Mouse (Mus musculus) heart, postnatal 25 days (tissue): ENCODE results near the gene Spata2l. TPM values are rescaled to one million over a fixed set of nuclear protein-coding genes. Genes with fewer than 3 reads are reported as not detected.
"Not testable (repeated sequence)": the region's sequence is repeated elsewhere in the genome, so short reads cannot be mapped to it uniquely, and the experiment has no call there.

Source experiments
- DNase-seq: peaks from one replicate; pipeline ENCODE4 v3.0.0; 2022; ENCODE audit warnings: low spot score
- intact Hi-C: fragments of 180-260 bp; cut with DNase I; formaldehyde crosslinking; loops from one replicate; pipeline ENCODE4 v1.15.1; 2025
- total RNA-seq, 2 experiments: library from RNA; stranded (reverse); gene quantifications; 2 replicates each; pipeline ENCODE4 v1.2.3; 2021

The Spata2l gene
- total RNA-seq, 2 experiments from 2014 or later, result 5.9 to 6.8 TPM

DNA sequence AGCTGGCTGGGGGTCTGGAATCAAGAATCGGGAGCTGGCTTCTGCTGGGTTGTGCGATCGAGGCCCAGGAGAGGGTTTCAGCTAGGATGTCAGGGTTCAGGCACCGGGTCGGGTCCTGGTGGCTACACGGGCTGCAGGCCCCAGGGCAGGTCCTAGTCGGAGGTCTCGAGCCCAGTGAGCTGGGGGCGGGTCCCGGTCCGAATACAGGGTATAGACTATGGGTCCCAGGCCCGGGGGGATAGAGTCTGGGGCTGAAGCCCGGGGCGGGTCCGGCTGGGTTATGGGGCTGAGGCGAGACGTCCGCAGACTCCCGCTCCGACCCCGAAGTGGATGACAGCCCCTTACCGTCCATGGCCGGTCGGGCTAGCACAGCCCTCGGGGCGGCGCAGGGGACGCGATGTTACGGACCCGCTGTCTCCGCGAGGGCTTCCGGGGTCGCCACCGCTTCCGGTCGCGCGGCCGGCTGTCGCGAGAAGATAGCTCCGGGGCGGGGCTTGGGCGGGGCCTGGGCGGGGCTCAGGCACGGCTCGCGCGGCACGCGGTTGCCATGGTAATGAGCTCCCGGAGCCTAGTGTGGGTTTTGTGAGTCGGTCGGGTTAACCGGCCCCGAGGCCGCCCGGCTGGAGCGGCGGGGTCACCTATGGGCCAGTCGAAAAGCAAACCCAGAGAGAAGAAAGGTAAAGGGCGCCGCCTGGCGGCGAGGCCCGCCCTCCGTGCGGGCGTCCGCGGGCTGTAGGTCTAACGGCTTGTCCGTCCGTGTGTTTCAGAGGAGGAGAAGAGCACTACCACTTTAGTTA, 23.5 kb downstream of the Spata2l start, which contains the start of the genes Chmp1a and Spata33:
Gene Chmp1a (minus strand): TSS at position 443 of the 797 bp plus-strand sequence.
Gene Spata33 (plus strand): TSS at position 512 of the 797 bp plus-strand sequence.
- DNase-seq, result peak; percentile 73
- intact Hi-C loops, result loop anchor here (5.0 kb wide), 1 partner anchor 40 kb away; the partner anchor contains the start of genes Vps9d1 and Zfp276

DNA sequence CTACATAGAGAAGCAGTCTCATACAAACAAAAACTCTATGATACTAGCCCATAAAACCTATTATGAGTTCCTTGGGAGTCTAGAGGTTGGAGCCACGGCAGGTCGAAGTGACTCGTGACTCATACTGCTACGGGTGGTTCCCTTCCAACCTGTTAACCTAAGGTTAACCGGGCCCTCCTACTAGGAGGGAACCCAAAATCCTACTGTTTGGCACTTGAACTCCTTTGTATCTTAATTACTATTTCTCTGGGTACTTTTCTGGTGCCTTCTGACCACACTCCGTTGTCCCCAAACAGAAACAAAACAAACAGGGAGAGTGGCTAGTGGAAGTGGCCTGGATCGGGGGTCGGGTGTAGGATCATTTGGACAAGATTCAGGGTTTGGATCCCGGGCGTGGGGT, 24.2 kb downstream of the Spata2l start:
- DNase-seq, result no peak
- intact Hi-C loops, result loop anchor here (5.0 kb wide), 1 partner anchor 40 kb away; the partner anchor contains the start of genes Vps9d1 and Zfp276

DNA sequence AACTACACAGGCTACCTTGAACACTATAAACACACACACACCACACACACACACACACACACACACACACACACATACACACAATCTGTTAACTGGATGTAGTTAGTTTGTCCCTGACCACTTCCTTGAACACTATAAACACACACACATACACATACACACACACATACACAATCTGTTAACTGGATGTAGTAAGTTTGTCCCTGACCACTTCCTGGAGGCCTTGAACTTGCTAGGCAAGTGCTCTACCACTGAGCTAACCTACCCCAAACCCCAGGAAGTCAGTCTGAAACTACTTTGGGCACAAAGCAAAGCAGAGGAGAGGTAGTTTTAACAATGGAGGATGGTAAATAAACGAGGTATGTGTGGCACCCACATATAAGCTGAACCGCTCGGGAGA, 32.5 kb downstream of the Spata2l start:
- no peak for DNase-seq
- intact Hi-C loops, result loop anchor here (10.0 kb wide), 2 partner anchors 299 to 369 kb away; no protein-coding TSS in a partner anchor

DNA sequence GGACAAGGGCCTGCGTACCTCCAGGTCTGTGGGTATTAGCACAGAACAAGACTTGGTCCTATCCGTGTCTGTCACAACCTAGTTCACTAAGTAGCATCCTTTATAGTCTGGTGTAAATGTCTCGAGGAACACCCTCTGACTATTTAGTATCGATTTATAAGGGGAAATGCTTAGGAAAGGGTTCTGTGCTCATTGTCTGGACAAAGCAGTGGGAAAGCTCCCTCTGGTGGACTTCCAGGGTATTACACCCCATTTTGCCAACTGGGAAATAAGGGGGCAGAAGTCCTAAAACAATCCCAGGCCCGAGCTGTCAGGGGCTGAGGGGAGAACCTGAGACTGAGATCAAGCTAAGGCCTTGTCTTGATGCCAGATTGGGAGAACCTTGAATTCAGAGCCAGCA, 33.7 kb downstream of the Spata2l start:
- intact Hi-C loops, result loop anchor here (1.0 to 10.0 kb wide), 3 partner anchors 96 to 367 kb away; no protein-coding TSS in a partner anchor

DNA sequence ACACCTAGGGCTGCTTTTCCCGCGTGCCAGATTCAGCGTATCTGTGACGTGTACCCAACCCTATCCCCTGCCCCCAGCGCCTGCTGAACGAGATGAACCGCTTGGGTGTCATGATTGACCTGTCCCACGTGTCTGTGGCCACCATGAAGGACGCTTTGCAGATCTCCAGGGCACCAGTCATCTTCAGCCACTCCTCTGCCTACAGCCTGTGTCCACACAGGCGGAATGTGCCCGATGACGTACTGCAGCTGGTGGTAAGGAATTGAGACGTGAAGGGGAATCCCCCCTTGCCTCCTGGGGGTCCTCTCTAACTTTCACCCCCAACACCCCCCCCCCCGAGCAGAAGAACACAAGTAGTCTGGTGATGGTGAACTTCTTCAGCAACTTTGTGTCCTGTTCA, 36.2 kb downstream of the Spata2l start:
- no peak for DNase-seq
- intact Hi-C loops, result loop anchor here (10.0 kb wide), 2 partner anchors 295 to 365 kb away; no protein-coding TSS in a partner anchor

More for the DNA sequence above, 33.7 kb downstream of the Spata2l start:
- peak; percentile 22 for DNase-seq

DNA sequence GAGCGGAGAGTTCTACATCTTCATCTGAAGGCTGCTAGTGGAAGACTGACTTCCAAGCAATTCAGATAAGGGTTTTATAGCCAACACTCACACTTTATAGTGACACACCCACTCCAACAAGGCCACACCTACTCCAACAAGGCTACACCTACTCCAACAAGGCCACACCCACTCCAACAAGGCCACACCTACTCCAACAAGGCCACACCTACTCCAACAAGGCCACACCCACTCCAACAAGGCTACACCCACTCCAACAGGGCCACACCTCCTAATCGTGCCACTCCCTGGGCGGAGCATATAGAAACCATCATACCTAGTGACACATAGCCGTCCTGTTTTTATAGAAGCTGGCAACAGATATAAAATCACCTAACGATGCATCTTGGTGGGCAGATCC, 39.0 kb downstream of the Spata2l start:
- DNase-seq, intact Hi-C loops: not testable (repeated sequence)

DNA sequence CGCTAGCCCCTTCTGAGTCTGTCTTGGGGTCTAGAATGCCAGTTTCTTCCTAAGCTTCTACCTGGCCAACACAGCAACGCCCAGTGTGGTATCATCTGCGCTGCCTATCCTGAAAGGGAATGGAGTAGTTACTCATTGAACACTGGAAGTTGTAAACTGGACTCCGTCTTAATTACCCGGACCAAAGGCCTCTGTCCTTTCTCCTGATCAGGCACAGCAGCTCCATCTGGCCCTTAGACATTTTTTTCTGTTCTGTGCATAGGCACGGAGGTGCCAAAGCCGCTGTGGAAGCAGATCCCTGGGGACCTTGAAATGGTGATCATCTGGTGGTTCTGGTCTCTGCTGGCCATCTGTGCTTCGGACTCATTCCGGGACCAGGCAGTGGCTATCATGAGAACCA, 42.3 kb downstream of the Spata2l start:
- no peak for DNase-seq
- intact Hi-C loops, result no loop called here

DNA sequence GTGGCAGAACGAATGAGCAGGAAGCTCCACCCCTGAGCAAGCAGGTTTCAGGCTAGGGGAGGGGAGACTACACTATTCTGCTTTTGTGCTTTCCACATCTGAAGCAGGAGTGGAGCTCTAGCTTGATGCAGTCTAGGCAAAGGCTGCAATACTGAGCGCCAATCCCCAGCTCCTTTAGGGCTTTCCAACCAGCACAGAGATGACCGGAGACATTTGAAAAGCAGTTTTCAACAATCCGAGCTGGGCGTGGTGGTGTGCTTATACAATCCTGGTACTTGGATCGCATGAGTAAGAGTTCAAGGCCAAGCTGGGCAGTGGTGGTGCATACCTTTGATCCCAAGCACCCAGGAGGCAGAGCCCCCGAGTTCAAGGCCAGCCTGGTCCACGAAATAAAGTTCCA, 44.1 kb downstream of the Spata2l start:
- intact Hi-C loops, result no loop called here
- no peak for DNase-seq

DNA sequence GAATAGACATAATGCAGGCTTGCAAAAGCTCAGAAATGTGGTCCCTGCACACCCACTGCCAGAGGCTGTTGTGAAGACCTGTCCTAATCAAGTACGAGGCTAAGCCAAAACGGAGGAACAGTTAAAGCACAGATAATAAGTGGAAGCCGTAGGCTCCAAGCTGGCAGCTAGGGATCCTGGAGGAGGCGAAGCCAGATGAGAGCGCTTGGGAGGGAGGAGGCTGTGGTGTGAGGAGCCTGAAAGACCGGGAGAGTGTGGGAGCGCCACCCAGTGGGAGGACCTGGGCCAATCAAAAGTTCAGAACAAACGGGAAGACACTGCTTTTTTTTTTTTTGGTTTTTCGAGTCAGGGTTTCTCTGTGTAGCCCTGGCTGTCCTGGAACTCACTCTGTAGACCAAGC, 45.4 kb downstream of the Spata2l start:
- peak; percentile 61 for DNase-seq
- intact Hi-C loops, result no loop called here

DNA sequence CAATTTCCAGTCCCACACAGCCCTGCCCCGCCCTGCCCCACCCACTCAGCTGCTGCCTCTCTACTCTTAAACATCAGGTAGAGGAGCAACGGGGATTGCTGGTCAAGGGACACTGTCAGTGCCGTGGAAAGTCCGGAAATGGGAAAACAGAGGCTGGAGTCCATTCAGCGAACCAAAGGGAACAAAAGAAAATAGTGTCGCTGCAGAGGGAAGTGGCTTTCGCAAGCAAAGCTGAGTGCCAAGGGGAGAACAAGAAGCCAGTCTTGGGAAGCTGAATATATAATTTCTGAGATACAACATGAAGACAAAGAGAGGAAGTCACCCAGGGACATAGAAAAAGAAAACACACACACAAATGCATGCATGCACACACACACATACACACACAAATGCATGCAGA, 47.2 kb downstream of the Spata2l start:
- no peak for DNase-seq
- intact Hi-C loops, result loop anchor here (5.0 kb wide), 2 partner anchors 42 to 82 kb away; no protein-coding TSS in a partner anchor

DNA sequence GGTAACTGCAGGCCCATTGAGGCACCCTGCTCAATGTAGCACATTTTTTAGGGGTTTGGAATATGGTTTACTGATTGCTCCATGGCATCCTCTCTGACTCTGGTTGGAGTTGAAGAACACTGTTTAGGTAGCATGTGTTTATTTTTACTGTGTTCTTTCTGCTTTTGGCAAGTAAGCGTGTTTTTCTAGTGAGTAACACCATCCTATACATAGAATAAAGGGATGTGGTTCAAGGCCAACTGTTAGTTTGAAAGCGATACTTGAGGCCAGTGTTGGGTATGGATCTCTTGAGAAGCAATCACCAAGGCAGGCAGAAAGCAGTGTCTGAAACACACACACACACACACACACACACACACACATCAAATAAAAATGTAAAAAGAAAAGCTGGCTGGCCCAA, 48.0 kb downstream of the Spata2l start:
- DNase-seq, result no peak
- intact Hi-C loops, result loop anchor here (5.0 kb wide), 2 partner anchors 41 to 81 kb away; no protein-coding TSS in a partner anchor

DNA sequence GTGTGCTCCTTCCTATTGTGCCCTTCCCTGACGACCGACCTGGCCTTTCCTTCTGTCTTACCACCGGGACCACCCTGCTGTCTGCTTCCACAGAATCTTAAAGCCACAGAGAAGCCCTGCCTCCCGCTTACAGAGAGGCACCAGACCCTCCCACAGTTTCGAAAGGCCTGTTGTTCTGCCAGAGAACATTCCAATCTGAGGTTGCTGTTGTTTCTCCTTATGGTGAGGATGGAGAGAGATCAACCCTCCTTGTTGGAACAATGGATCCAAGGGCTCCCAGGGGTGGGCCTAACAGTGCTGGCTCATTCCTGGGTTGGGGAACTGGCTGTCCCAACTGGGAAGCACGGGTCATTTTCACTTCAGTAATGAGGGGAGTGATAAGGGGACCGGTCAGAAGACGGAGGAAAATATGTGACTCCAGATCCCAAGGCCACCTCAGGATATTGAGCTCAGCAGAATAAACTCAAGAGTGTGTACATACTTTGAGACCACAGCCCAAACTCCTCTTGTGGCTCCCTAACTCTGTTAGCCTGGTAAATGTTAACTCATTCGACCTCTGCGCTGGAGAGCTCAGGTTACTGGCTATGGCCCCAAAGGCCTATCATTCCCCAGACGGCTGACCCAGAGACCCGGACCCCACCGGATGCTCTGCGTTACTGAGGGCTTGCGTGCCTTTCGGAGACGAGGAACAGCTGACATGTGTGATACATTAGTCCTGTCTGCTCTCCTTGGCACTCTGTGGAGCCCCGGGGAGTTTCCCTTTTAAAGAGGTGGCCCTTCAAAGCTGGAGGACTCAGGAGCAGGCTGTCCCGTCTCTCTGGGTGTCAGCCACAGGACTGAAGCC, 50.2 kb downstream of the Spata2l start, which contains the start of gene Dpep1:
Gene Dpep1 (plus strand): TSS at position 677 of the 844 bp plus-strand sequence.
- DNase-seq, result peak; percentile 73

DNA sequence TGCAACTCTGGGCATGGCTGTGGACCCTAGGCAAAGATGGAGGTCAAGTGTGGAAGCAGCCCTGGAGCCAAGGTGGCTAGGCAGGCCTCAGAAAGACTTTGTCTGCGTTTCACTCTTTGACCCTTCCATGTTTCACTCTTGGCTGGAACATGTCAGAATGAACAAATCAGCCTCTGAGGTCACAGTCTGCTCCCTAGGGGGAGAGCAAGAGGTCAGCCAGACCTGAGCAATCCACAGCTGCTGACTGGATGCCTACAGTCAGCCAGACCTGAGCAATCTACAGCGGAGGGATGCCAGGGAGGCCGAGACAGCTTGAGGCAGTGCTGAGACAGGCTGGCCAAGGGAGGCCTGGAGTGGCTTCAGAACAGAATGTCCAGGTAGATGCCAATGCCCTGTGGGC, 54.6 kb downstream of the Spata2l start:
- peak; percentile 58 for DNase-seq
- intact Hi-C loops, result no loop called here

More for the DNA sequence above, 50.2 kb downstream of the Spata2l start, which contains the start of gene Dpep1:
- intact Hi-C loops, result loop anchor here (5.0 kb wide), 2 partner anchors 38 to 78 kb away; no protein-coding TSS in a partner anchor

Other genes starting within 250 kb of the Spata2l start
- 10 to 100 TPM; 63.7 to 73.0 TPM for gene Ankrd11, start 194.0 kb downstream of the Spata2l start, total RNA-seq
- gene Spg7, start 173.3 kb downstream of the Spata2l start, total RNA-seq, result 10 to 100 TPM; 77.4 to 78.7 TPM
- gene Rpl13, start 133.9 kb downstream of the Spata2l start, total RNA-seq, result 100 to 1,000 TPM; 426 to 434 TPM
- under 1 TPM; 0.36 to 0.39 TPM for gene Cpne7, start 118.9 kb downstream of the Spata2l start, total RNA-seq
- 1 to 10 TPM in 1 of 2 experiments, under 1 TPM in 1; 0.56 to 1.1 TPM for gene Sult5a1, start 77.9 kb downstream of the Spata2l start, total RNA-seq
- 10 to 100 TPM; 29.6 to 30.7 TPM for gene Dpep1, start 50.0 kb downstream of the Spata2l start, total RNA-seq
- gene Chmp1a, start 23.5 kb downstream of the Spata2l start, total RNA-seq, result 10 to 100 TPM; 57.1 to 68.6 TPM
- 10 to 100 TPM; 30.2 to 30.6 TPM for gene Spata33, start 23.4 kb downstream of the Spata2l start, total RNA-seq
- 10 to 100 TPM; 22.7 to 24.3 TPM for gene Cdk10, start 11.4 kb downstream of the Spata2l start, total RNA-seq
- gene Zfp276, start 18.0 kb upstream of the Spata2l start, total RNA-seq, result 10 to 100 TPM; 11.9 to 12.1 TPM
- gene Vps9d1, start 18.1 kb upstream of the Spata2l start, total RNA-seq, result 10 to 100 TPM; 29.9 to 31.2 TPM
- 1 to 10 TPM; 1.7 to 3.0 TPM for gene Fanca, start 82.3 kb upstream of the Spata2l start, total RNA-seq
- gene Spire2, start 96.5 kb upstream of the Spata2l start, total RNA-seq, result under 1 TPM; 0.10 to 0.20 TPM
- 100 to 1,000 TPM; 113 to 157 TPM for gene Tcf25, start 137.5 kb upstream of the Spata2l start, total RNA-seq
- gene Mc1r, start 170.9 kb upstream of the Spata2l start, total RNA-seq, result not detected
- gene Tubb3, start 175.2 kb upstream of the Spata2l start, total RNA-seq, result under 1 TPM; 0.25 to 0.34 TPM
- 10 to 100 TPM; 56.9 to 59.6 TPM for gene Def8, start 187.3 kb upstream of the Spata2l start, total RNA-seq
- gene Afg3l1, start 241.7 kb upstream of the Spata2l start, total RNA-seq, result 10 to 100 TPM; 58.0 to 58.2 TPM